Mouse (Mus musculus): ENCODE results near the gene Topors.

GRCm38 (mm10) chr4:40254385-40255103, 15.1 kb downstream of the Topors start:
- TF ChIP-seq CTCF (IDR thresholded peaks at IDR 0.05; ENCODE audit: borderline replicate concordance, insufficient read depth, low read length) (no peak), POLR2A (IDR thresholded peaks at IDR 0.05; ENCODE audit: low read depth, low read length) (no peak)

All from embryonic fibroblast, embryonic 13.5 days (primary cell).